Mouse (Mus musculus) heart, postnatal 0 days (tissue): ENCODE results near the gene Styx.

ENCODE experiments used
- CTCF ChIP-seq: IDR thresholded peaks from 2 replicates; pipeline ENCODE4 v1.5.1; 2016; ENCODE audit warnings: antibody characterized with exemption, control low read depth, low read depth
- EP300 ChIP-seq: IDR thresholded peaks from 2 replicates; pipeline ENCODE4 v1.6.1; 2016; ENCODE audit warnings: antibody characterized with exemption, low read depth

GRCm38 (mm10) chr14:45304389-45304788 is 46.5 kb upstream of the Styx start:
- TF ChIP-seq CTCF = no peak
- no peak for TF ChIP-seq EP300
